Mouse (Mus musculus) thymus, adult 2 months (tissue): ENCODE results near the gene Med19. TPM values are rescaled to one million over a fixed set of nuclear protein-coding genes. Genes with fewer than 3 reads are reported as not detected.

ENCODE experiments used
- DNase-seq: peaks from one replicate; pipeline ENCODE4 v3.0.0; 2021
- H3K27ac ChIP-seq: fragments of 200-500 bp; 2 replicates; pipeline ENCODE4 v1.5.1; 2012; ENCODE audit warnings: low read length, control low read depth; ENCODE audit not compliant: control insufficient read depth, insufficient read depth
- H3K27me3 ChIP-seq: fragments of 200-500 bp; 2 replicates; pipeline ENCODE4 v1.6.1; 2012; ENCODE audit warnings: mild to moderate bottlenecking, low read length, moderate library complexity, mixed read lengths; ENCODE audit not compliant: control insufficient read depth, insufficient read depth
- H3K36me3 ChIP-seq: fragments of 200-500 bp; 2 replicates; pipeline ENCODE4 v1.6.1; 2012; ENCODE audit warnings: mild to moderate bottlenecking, low read length, moderate library complexity; ENCODE audit not compliant: control insufficient read depth, insufficient read depth
- H3K4me1 ChIP-seq: fragments of 200-500 bp; replicated peaks from 2 replicates; pipeline ENCODE4 v1.6.1; 2012; ENCODE audit warnings: low read length; ENCODE audit not compliant: control insufficient read depth, insufficient read depth
- H3K4me3 ChIP-seq: fragments of 200-500 bp; 2 replicates; pipeline ENCODE4 v1.5.1; 2012; ENCODE audit warnings: mild to moderate bottlenecking, low read length, control low read depth, moderate library complexity; ENCODE audit not compliant: control insufficient read depth, insufficient read depth
- CTCF ChIP-seq: fragments of 200-500 bp; IDR thresholded peaks from 2 replicates; pipeline ENCODE4 v1.5.1; 2012; ENCODE audit warnings: mild to moderate bottlenecking, control low read depth, low read length, moderate library complexity, borderline replicate concordance; ENCODE audit not compliant: control insufficient read depth, poor library complexity, insufficient read depth; ENCODE audit errors: extremely low read depth
- POLR2A ChIP-seq: fragments of 200-500 bp; IDR thresholded peaks from 2 replicates; pipeline ENCODE4 v1.6.1; 2012; ENCODE audit warnings: mild to moderate bottlenecking, low read length, control low read depth, moderate library complexity; ENCODE audit not compliant: control insufficient read depth, poor library complexity, insufficient read depth; ENCODE audit errors: extremely low read depth
- WGBS: fragments of 180-500 bp; shearing (Covaris S2); methylation state at CpG from one replicate; pipeline ENCODE4 v1.1.7; 2018; 5-methylcytosine and 5-hydroxymethylcytosine counted together
- polyA plus RNA-seq: library from polyadenylated mRNA; depleted of rRNA; stranded (reverse); fragments of >200 nt; gene quantifications from 2 replicates; pipeline ENCODE4 v1.2.3, GENCODE M21; 2012; rRNA removed

Gene Med19
- 10.6 and 11.6 TPM in 2 replicates for polyA plus RNA-seq

DNA sequence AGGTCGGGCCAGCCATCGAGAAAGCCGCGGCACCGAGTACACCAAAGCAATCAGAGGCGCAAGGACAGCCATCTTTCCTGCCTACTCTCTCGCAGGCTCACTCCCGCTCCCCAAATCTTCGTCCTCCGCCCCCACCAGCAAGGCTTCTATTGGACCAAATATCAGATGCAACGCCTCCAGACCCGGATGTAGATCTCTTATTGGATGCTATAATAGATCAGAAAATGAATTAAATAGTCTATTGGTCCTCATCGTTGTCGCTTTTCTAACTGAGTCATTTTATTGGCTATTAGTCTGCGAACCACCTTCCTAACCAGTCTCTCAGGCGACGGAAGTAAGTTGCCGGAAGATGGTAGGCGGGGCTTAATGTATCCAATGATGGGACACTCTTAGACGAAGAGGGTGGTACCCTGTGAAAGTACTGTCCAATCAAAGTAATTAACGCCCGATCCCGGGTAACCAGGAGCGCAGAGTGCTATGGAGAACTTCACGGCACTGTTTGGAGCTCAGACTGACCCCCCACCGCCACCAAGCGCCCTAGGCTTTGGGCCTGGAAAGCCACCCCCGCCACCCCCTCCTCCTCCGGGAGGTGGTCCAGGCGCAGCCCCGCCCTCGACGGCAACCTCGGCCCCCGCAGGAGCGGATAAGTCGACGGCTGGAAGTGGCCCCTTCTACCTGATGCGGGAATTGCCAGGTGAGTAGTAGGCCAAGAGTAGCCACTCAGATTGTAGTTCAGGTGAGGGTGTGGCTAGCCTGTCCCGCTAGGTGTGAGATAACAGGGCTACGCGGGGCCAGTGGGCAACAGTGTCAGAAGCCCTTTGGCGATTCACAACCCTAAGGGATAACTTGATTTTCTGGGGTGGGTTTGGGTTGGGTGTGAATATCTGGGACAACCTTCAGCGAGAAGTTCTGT is at the start of gene Med19, which contains the start of gene Gm28635:
Gene Med19, plus strand, starts transcription at position 435 of the 913 bp plus-strand sequence.
Gene Gm28635, minus strand, starts transcription at position 74 of the 913 bp plus-strand sequence.
- Histone ChIP-seq H3K36me3 (peaks cover 4% of the 10 kb centered on the region; the same call in 1 of the 2 replicates), H3K27ac (0 out of 2 replicates have a peak within 1 kb of the TSS, but pooled peaks have one; percentile 20), H3K4me1 (peaks cover 3% of the 10 kb centered on the region; the same call in 1 of the 2 replicates), H3K27me3 (no peaks in the 10 kb centered on the region), H3K4me3 (peak within 1 kb of the TSS; percentile 79)
- TF ChIP-seq POLR2A, result no peak
- 0 out of 2 replicates have a peak, but pooled peaks have one; percentile 4 for TF ChIP-seq CTCF
- peak; percentile 90 for DNase-seq
- under 1% methylated on average over 44 of the region's 44 CpGs for WGBS

DNA sequence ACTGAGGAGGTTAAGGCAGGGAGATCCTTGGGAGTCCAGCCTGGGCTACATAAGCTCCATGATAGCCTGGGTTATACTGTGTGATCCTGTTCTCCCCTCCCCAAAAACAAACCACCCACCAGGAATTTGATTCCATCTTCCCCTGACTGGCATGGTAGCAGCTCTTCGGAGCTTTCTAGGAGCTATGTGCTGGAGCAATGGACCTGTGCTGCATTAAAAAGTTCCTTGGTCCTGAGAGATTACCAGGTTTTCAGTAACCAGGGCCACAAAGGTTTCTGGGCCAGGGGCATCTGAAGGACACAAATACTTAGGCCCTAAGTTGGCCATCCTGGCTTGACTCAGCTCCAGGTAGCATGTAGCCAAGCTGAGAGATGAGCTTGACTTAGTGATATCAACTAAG is 46.2 kb upstream of the Med19 start:
- Histone ChIP-seq H3K4me1 (peaks cover 4% of the 10 kb centered on the region), H3K27ac (no peak overlapping the region), H3K27me3 (no peaks in the 10 kb centered on the region), H3K4me3 (no peak overlapping the region), H3K36me3 (no peaks in the 10 kb centered on the region)
- TF ChIP-seq POLR2A (no peak), CTCF (no peak)
- WGBS, result 96% methylated on average over 1 of the region's 1 CpGs
- no peak for DNase-seq

- TF ChIP-seq CTCF (no peak), POLR2A (no peak)
- Histone ChIP-seq H3K4me3 (no peak overlapping the region), H3K27me3 (no peaks in the 10 kb centered on the region), H3K4me1 (peaks cover 4% of the 10 kb centered on the region), H3K27ac (no peak overlapping the region; the same call in 1 of the 2 replicates), H3K36me3 (no peaks in the 10 kb centered on the region)
- DNase-seq, result no peak
- WGBS, result 9% methylated on average over 3 of the region's 3 CpGs
These were observed 45.2 kb upstream of the Med19 start for GRCm38 (mm10) chr2:84632999-84633398.

DNA sequence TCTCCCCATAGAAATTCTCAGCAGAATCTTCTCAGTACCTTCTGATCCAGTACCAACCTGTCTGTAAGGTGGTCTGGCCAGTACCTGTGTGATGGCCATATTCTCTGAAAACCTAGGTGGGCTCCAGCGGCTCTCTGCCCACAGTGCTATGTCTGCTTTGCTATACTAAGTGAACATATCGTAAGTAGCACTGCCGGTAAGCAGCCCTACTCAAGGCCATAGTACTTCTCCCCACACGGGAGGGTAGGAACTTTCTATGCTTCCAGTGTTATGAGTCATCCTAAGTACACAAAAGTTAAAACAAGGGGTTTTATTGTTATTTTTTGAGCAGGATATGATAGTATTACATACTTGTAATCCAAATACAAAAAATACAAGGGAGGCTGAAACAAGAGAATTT is 44.2 kb upstream of the Med19 start:
- WGBS, result 82% methylated on average over 4 of the region's 4 CpGs
- Histone ChIP-seq H3K36me3 (no peaks in the 10 kb centered on the region), H3K27me3 (no peaks in the 10 kb centered on the region), H3K4me3 (no peak overlapping the region), H3K27ac (no peak overlapping the region), H3K4me1 (peaks cover 4% of the 10 kb centered on the region)
- no peak for DNase-seq
- TF ChIP-seq POLR2A (no peak), CTCF (no peak)

GRCm38 (mm10) chr2:84634934-84635482 is 43.2 kb upstream of the Med19 start:
- WGBS, result 81% methylated on average over 4 of the region's 4 CpGs
- Histone ChIP-seq H3K36me3 (no peaks in the 10 kb centered on the region), H3K27ac (no peak overlapping the region), H3K4me3 (no peak overlapping the region), H3K27me3 (no peaks in the 10 kb centered on the region), H3K4me1 (peaks cover 4% of the 10 kb centered on the region)
- no peak for DNase-seq
- no peak for TF ChIP-seq CTCF
- TF ChIP-seq POLR2A, result no peak

GRCm38 (mm10) chr2:84635611-84636010 is 42.6 kb upstream of the Med19 start:
- Histone ChIP-seq H3K4me1 (peaks cover 4% of the 10 kb centered on the region), H3K36me3 (no peaks in the 10 kb centered on the region), H3K27ac (no peak overlapping the region), H3K27me3 (no peaks in the 10 kb centered on the region), H3K4me3 (no peak overlapping the region)
- 79% methylated on average over 2 of the region's 2 CpGs for WGBS
- no peak for DNase-seq
- TF ChIP-seq POLR2A (no peak), CTCF (no peak)
